Mouse (Mus musculus) neutrophil, adult 5-6 weeks (primary cell): ENCODE measurements around the gene Msrb1. TPM values are rescaled to one million over a fixed set of nuclear protein-coding genes. Genes with fewer than 3 reads are reported as not detected.

Experiments used
- ATAC-seq: fragments of 151-379, 151-347 bp; 2 replicates; pipeline ENCODE4 v1.8.0; 2017; ENCODE audit warnings: mild to moderate bottlenecking, moderate TSS enrichment; ENCODE audit not compliant: insufficient number of reproducible peaks, poor library complexity, low FRiP score, severe bottlenecking; ENCODE audit errors: extremely low read depth
- total RNA-seq: library from RNA; stranded (forward); fragments of 200-1000 nt; gene quantifications from 2 replicates; pipeline ENCODE4 v1.2.3, GENCODE M21; 2017

Msrb1 gene
- total RNA-seq: 818 and 923 TPM in 2 replicates

DNA sequence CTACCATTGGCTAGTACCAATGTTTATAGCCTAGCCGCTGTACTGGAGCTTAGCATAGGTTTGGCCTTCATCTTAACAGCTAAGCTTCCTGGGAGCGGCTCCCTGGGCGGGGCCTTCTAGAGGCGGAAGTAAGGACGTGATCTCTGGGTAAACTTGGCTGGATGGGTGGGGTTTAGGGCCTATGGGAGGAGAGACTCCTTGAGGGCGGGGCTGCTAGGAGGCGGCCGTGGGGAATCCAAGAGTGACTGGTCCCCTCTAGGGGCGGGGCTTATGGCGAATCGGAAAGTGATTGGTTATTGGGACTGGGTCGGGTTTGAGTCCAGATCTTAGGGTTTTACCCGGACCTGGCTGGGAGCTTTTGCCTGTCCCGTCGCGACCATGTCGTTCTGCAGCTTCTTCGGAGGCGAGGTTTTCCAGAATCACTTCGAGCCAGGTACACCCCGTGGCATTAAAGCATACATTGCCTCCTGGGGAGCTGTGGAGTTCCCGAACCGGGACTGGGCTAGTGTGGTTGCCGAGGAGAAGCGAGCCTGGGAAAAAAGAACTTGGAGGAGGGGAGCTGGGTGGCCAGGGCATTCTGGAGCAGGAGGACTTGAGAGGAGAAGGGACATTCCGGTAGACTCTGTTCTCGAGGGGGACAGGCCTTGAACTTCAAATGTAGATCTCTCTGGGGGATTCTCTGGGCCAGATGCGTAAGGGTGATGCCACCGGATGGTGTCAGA lies at the start of gene Msrb1:
Gene Msrb1 (plus strand): TSS at position 313 of the 722 bp plus-strand sequence.
- peak; percentile 91 for ATAC-seq

DNA sequence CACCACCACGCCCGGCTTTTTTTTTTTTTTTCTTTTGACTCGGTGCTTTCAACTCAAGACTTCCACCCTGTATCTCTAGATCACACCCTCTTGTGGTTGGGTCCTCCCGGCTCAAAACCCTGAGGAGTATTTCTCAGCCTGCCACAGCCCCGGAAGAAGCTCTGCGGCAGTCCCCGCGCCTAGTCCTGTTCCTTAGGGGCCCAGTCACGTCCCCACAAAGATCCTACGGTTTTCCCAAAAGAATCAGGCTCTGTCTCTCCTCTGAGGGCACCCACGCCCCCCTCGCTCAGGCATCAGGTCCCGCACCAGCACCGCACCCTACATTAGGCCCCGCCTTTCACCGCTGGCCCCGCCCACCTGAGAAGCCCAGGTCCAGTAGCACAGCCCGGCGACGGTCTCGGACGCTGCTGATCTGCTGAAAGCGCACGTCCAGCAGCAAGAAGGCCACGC lies 49.3 kb upstream of the Msrb1 start:
- ATAC-seq: peak; percentile 44; the same call in 1 of the 2 replicates

DNA sequence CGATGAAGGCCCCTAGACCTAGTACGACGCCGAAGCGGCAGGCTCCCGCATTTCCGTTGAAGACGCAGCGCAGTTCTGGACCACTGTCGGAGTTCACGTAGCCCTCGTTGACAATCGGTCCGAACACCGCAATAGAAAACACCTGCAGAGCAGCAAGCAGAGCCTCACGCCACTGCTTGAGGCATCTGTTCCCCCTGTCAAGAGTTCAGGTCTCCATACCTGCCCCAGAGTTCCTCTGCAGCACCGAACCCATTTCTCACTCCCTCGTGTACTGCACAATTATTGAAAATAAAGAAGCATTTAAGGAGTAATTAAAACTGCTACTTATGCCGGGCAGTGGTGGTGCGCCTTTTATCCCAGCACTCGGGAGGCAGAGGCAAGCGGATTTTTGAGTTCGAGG lies 48.8 kb upstream of the Msrb1 start:
- ATAC-seq: no peak

DNA sequence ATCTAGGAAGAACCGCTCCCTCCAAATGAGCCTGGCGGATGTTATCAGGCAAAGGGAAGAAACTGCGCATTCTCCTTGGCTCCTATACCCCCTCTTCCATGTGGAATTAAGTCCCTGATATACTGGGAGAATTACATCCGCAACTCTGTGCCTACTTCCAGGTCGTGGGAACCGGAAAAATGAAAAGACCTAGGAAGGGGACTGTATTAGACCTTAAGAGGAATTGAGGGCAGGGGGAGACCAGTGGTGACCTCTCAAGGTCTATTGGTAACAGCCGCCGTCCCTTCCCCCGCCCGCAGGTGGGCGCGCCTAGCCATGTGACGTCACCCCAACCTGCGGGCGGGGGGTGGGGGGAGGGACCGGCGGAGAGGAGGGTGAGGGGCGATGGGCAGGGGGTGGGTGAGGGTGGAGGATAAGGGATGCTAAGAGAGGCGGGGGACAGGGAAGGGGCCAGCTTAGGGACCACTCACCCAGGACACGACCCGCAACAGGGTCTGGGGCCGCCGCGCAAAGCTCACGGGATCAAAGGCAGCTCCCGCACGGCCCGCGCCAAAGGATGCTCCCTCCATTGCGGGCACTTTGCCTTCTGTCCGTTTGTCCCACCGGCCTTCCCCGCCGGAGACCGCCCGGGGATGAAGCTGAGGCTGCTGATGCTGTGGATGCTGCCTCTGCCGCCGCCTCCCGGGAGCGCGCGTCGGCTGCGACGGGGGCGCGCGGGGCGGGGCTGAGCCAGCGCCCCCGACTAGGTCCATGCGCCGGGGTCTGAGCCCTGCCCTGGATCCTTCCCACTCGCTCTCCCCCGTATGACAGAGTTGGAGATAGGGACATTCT lies 47.0 kb upstream of the Msrb1 start, which contains the start of gene Syngr3:
Gene Syngr3 (minus strand): TSS at position 705 of the 831 bp plus-strand sequence.
- no peak for ATAC-seq

DNA sequence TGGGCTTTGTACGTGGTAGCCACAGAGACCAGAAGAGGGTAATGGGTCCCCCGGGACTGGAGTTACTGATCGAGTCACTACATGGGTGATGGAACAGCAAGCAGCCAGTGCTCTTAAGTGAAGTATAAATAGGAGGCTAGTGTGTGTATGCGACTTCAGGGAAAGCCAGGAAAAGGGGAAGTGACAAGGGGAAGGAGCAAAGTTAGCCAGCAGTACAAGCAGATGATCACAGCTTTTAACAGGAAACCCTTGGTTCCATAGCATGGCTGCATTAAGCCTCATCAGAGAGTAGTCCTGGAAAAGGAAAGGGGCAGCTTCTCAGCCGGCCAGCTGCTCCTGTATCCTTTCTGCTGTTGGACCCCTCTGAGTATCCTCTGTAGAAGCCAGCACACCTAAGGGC lies 44.1 kb upstream of the Msrb1 start:
- no peak for ATAC-seq

DNA sequence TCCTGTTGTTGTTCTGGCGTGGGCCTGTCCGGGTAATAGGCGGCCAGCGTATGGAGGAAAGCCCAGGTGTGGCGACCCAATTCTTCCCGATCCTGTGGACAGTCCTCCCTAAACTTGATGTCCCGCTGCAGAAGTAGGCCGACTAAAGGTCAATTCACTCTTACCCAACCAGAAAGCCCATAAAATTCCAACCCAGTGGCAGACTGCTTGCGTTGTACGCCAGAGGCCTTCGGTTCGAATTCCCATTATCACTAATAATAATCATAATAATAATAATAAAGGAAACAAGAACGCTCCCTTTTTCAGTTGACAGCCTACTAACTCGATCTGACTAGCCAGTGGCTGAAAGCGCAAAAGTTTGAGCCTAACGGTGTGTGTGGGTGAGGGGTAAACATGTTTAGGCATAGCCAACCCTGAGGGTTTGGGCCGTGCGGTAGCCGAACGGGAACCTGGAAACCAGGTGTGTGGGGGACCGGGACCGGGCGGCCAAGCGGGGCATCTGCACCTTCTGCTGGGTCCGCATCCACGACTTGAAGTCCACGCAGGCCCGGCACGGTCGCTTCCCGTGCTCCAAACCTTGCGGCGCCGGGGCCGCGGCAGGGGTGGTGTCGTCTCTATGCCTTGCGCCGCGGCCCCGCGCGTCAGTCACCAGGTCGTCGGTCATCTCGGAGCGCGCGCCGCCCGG lies 41.0 kb upstream of the Msrb1 start:
- ATAC-seq: no peak

DNA sequence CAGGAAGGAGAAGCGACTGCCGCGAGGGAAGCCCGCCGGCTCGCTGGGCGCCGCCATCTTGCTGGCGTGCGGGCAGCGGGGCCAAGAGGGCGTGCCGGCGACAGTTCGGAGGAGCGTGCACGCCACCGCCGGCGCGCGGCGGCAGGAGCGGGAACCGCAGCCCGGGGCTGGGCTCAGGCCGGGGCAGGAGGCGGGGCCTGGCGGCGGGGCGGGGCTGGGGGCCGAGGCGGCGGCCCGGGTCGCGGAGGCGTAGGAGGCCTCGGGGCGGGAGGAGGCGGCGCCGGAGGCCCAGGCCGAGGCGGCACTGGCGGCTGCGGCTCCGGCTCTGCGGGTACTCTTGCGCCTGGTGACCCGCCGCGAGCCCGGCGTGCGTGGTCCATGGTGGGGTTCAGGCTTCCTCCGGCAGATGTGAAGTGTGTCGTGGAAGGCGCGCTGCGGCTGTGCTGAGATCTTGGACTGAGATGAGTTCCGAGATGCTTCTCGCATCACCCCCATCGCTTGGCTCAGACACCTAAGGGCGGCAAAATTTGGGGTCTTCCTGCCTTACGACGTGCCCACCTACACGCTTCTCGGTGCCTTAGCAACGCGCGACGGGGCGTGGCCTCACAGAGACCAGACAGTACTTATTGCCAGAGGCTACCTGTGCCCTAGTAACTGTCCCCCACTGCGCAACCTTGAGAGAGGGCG lies 40.3 kb upstream of the Msrb1 start, which contains the start of the genes Gfer and Noxo1:
Gene Gfer (minus strand): TSS at position 146 of the 687 bp plus-strand sequence.
Gene Noxo1 (plus strand): TSS at position 224 of the 687 bp plus-strand sequence.
- ATAC-seq: peak; percentile 56

DNA sequence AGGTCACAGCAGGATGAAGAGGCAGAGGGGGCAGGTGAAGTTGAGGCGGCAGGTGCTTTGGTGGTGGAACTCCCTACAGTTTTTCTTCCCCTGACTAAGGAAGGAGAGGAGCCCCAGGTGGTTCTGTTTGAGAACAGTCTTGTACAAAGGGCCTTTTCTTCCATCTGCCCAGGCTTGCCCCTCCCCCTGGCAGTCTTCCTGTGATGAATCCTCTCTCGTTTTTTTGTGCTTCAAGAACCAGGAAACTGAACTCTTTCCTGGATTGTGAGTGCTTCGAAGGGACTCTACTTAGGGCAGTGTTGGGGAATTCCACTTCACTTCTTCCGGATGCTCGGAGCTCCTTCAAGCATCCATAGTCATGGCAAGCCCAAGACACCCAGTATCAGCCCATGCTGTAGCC lies 38.5 kb upstream of the Msrb1 start:
- no peak for ATAC-seq

DNA sequence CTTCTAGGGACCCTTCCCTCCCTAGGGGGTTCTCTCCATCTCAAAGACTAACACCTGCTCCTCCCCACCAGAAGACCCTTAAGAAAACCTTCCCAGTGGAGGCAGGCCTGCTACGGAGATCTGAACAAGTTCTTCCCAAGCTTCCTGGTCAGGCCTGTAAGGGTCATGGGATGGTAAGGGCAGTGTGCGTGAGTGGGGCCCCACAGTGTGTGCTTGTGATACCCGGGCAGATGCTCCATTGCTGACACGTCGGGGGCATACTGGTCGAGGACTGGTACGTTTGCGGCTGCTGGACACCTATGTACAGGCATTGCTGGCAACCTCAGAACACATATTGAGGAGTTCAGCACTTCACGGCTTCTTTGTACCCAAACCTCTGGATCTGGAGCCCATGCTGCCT lies 37.7 kb upstream of the Msrb1 start:
- ATAC-seq: no peak

DNA sequence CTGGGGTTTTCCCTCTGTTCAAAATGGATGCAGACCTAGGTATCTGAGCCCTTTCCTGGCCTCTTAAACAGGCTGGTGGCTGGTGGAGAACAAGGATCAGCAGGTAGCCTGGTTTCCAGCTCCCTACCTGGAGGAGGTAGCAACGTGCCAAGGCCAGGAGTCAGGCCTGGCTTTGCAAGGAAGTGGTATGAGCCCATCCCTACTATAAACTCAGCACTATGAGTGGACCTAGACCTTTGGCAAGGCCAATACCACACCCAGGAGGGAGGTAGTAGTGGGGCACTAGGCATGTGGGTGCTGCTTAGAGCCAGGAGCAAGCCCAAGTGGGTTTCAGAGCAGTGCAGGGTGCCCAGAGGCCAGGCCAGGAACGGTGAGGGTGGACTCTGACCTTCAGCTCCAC lies 37.0 kb upstream of the Msrb1 start:
- no peak for ATAC-seq

DNA sequence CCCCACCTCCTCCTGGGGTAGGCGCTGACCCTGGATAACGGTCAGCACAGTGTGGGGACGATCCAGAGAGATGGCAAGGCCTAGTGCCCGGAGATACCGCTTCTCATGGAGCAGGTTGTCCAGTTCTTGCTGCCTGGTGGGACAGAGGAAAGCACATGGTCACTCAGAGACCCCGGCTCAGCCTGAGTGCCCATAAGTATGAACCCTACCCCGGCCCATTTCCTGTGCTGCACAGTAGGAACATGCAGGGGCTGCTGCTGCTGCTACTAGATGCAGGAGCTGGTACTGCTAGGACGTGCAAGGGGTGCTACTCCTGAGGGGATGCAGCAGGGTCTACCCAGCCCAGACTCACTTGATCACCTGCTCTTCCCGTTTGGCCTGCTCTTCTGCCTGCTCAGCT lies 35.2 kb upstream of the Msrb1 start:
- ATAC-seq: no peak

DNA sequence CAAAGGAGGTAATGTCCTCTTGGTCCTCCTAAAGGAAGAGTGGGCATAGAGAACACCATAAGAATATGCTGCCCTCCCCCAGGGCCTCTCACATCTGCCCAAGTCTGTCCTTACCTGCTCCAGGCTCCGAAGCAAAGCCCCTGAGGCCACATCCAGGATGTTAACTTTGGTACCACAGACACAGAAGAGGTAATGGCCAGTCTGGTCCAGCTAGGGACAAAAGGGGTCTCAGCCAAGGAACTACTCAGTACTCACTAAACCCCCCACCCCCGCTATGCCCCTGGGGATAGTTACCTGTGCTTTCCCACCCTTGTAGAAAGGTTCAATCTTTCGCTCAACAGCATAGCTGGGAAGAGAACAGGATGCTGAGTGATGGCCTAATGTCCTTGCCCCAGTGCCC lies 30.6 kb upstream of the Msrb1 start:
- no peak for ATAC-seq

DNA sequence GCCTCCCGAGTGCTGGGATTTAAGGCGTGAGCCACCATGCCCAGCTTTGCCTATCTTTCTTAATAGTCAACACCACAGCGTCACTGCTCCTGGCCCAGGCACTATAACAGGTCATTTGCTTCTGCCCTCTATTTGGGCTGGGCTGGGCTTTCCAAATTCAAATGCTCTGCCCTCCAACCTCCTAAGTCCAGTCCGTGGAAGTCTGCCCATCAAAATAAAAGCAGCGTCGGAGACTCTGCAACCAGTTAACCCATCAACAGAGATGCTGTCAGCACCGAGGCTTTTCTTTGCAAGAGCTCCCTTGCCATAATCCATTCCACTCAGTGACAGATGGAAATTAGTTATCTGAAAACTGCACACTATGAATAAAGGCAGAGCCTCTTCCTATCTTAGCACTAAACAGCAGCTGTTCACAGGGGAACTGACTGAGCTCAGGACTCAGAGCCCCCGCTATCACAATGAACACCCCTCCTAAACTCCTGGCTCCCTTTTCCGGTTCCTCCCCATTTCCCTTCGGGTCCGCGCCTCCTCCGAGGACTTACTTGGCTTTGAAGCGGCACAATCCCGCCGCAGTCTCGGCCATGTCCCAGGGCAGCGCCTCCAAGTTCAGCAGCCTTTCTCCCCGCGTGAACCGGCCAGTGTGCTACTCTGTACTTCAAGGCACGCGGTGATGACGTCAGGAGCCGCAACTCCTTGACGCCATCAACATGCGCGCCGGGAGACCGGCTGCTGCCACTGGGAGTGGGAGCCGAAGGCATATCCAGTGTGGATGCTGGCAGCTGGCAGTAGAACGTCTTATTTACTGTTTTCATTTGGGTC lies 29.3 kb upstream of the Msrb1 start, which contains the start of gene Tbl3:
Gene Tbl3 (minus strand): TSS at position 679 of the 819 bp plus-strand sequence.
- ATAC-seq: peak; percentile 89

DNA sequence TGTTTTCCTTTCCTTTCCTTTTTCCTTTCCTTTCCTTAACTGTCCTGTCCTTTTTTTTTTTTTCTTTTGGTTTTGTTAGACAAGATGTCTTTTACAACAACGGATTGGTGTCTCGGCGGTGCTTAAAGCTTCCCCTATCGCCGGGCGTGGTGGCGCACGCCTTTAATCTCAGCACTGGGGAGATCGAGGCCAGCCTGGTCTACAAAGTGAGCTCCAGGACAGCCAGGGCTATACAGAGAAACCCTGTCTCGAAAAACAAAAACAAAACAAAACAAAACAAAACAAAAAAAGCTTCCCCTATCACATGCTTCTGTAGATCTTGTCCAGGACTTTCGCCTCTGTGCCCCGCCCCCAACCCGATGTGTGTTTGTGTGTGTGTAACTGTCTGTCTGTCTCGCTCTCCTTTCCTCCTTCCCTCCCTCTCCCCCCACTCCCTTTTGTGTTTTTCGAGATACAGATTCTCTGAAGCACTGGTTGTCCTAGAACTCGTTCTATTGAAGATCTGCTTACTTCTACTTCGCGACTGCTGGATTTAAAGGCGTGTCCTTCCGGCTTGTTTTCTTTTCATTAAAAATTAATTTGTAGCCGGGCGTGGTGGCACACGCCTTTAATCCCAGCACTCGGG lies 28.5 kb upstream of the Msrb1 start:
- ATAC-seq: no peak

DNA sequence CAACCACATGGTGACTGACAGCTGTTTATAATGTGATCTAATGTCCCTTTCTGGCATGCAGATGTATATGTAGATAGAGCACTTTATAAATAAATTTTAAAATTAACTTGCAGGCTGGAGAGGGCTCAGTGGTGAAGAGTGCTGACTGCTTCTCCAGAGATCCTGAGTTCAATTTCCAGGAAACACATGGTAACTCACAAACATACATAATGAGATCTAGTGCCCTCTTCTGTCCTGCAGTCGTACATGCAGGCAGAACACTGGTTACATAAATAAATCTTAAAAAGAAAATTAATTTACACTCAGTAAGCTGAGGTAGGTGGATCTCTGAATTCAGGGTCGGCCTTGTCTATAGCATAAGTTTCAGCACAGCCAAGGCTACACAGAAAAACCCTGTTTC lies 27.8 kb upstream of the Msrb1 start:
- ATAC-seq: peak; percentile 62

DNA sequence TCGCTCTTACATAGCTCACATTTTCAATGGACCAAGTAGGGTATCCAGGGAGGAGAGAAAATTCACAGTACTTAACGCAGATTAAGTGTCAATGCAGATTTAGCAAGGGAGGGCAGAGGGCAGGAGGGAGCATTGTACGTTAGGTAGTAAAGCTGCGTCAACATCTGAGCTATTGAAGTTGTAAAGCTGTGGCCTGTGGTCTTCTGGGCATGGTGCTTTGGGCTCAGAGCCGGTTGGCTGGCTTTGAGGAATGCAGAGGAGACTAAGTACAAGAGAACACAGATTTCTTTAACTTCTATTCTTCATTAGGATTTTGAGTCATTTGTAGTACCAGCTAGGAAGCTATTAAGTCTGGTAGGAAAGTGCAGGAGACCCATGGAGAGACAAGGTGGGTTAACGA lies 20.9 kb upstream of the Msrb1 start:
- ATAC-seq: no peak

DNA sequence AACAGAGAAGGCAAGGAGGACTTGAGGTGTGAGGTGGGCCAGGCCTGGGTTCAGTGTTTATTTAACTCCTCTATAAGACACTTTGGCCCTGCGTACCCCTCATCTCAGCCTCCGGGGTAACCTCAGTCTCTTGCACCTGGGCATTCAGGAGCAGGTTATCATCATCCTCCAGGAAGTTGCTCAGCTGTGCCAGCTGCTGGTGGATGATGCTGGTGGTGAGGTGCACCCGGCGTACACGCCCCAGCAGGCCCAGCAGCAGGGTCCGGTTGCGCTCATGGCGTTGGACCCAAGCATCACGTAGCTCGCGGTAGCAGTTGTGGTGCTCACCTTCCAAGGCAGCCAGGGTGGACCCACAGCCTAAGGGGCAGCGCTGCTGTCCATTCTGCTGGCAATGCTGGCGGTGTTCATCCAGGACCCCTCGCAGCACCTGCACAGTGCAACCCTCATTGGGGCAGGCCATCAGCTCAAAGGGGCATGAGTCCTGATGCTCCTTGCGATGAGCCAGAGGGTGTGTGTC lies 20.2 kb upstream of the Msrb1 start:
- no peak for ATAC-seq
